Mouse (Mus musculus): ENCODE measurements at regions not wholly inside any gene's neighbourhood (a gene's known extent, or its start where the extent isn't known, plus 50 kb on each side); places are given as distances from the start of the nearest gene placed in this dataset.
A peak's percentile ranks its signal among the peaks of the same experiment; 100 is the strongest.

GRCm38 (mm10) chr6:51025411-51025810, 371.2 kb upstream of the Npvf start:
- WGBS: 73% methylated on average over 3 of the region's 3 CpGs
- no peak for DNase-seq (ENCODE audit: low read depth, low spot score)

DNA sequence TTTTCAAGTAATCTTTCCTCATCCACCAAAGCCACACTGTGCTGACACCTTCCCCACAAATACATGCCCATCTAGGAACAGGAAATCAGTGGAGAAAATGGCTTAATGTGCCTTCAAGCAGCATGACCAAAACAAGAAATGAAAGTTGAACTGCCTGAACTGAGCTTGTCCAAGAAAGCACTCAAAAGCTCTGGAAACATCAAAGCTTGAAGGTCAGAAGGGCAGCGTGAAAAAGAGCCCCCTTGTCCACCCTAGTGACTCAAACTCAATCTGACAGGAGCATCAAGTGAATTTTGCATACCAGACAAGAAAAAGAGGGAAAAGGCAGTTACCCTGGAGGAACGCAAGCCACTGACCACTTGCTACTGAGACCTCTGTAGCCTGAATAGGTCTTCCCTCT, 373.1 kb upstream of the Npvf start:
- 90% methylated on average over 2 of the region's 2 CpGs for WGBS
- DNase-seq (ENCODE audit: low read depth, low spot score): no peak

- WGBS: 88% methylated on average over 3 of the region's 3 CpGs
- DNase-seq (ENCODE audit: low read depth, low spot score): no peak
These were observed 375.3 kb upstream of the Npvf start for GRCm38 (mm10) chr6:51029516-51029915.

- no peak for DNase-seq (ENCODE audit: low read depth, low spot score)
- 85% methylated on average over 3 of the region's 3 CpGs for WGBS
These were observed 375.7 kb upstream of the Npvf start for GRCm38 (mm10) chr6:51029953-51030352.

- no peak for DNase-seq (ENCODE audit: low read depth, low spot score)
- WGBS: 65% methylated on average over 6 of the region's 6 CpGs
These were observed 379.6 kb upstream of the Npvf start for GRCm38 (mm10) chr6:51033835-51034234.

- no peak for DNase-seq (ENCODE audit: low read depth, low spot score)
- WGBS: 43% methylated on average over 4 of the region's 4 CpGs
These were observed 381.8 kb upstream of the Npvf start for GRCm38 (mm10) chr6:51036074-51036473.

DNA sequence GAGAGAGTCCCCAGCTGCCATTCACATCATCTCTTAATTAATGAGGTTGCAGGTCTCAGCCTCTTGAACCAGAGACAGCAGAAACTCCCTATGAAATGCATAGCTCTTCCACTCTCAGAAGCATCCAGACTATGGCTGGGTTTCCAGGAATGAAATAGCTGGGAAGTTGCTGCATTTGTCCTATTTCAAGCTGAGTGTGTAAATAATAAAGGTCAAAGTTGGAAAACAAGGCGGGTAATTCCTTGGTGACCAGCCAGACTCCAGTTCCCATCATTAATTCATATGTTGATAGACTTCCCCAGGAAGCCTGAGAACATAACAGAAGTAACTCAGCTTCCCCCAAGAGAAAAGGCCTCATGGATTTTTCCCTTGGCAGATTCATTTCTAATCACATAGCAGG, 382.3 kb upstream of the Npvf start:
- 11% methylated on average over 1 of the region's 1 CpGs for WGBS

DNA sequence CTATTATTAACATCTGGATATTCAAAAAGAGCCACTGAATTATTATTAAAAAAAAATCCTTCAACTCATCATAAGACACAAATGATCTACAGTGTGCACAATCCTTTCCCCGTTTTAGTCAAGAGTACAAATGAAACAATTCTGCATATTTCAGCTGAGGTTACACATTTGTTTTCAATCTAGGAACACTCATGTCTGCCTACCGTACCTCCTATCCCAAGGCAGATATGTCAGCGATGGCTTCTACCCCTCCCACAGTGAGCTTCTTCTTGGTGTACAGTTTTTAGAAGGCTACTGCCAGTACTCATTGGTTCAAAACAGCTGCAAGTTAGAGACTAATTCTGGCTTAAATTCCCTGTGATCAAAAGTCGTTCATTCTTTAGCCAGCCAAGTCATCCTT, 382.7 kb upstream of the Npvf start:
- WGBS: 68% methylated on average over 4 of the region's 4 CpGs
- DNase-seq (ENCODE audit: low read depth, low spot score): no peak

More for the DNA sequence above, 382.3 kb upstream of the Npvf start:
- no peak for DNase-seq (ENCODE audit: low read depth, low spot score)

- DNase-seq (ENCODE audit: low read depth, low spot score): no peak
- WGBS: 79% methylated on average over 20 of the region's 20 CpGs
These were observed 385.4 kb upstream of the Npvf start for GRCm38 (mm10) chr6:51039486-51040180.

- WGBS: 95% methylated on average over 7 of the region's 7 CpGs
These were observed 388.5 kb upstream of the Nfe2l3 start for GRCm38 (mm10) chr6:51043970-51044369.

DNA sequence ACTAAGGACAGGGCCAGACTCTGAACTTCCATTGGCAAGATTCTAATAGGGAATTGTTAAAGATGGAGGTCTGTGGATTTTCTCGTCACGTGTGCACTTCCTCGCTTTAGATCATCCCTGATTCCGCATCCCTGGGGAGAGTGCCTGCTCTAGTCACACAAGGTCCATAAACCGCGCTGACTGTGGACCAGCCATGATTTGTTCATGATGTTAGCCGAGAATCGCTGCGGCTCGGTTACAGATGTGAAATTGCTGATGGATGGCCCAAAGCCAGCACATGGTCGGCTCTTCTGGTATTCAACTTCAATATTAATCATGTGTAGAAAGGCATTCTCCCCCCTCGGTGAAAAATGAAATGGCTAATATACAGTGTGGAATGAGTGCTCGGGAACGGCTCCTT, 387.6 kb upstream of the Nfe2l3 start:
- 85% methylated on average over 14 of the region's 14 CpGs for WGBS
- no peak for DNase-seq (ENCODE audit: low read depth, low spot score)

More at GRCm38 (mm10) chr6:51043970-51044369, 388.5 kb upstream of the Nfe2l3 start:
- no peak for DNase-seq (ENCODE audit: low read depth, low spot score)

- DNase-seq (ENCODE audit: low read depth, low spot score): no peak
- WGBS: 64% methylated on average over 5 of the region's 5 CpGs
These were observed 380.0 kb upstream of the Nfe2l3 start for GRCm38 (mm10) chr6:51052451-51052921.

- DNase-seq (ENCODE audit: low read depth, low spot score): no peak
- WGBS: 60% methylated on average over 7 of the region's 7 CpGs
These were observed 375.2 kb upstream of the Nfe2l3 start for GRCm38 (mm10) chr6:51057229-51057628.

DNA sequence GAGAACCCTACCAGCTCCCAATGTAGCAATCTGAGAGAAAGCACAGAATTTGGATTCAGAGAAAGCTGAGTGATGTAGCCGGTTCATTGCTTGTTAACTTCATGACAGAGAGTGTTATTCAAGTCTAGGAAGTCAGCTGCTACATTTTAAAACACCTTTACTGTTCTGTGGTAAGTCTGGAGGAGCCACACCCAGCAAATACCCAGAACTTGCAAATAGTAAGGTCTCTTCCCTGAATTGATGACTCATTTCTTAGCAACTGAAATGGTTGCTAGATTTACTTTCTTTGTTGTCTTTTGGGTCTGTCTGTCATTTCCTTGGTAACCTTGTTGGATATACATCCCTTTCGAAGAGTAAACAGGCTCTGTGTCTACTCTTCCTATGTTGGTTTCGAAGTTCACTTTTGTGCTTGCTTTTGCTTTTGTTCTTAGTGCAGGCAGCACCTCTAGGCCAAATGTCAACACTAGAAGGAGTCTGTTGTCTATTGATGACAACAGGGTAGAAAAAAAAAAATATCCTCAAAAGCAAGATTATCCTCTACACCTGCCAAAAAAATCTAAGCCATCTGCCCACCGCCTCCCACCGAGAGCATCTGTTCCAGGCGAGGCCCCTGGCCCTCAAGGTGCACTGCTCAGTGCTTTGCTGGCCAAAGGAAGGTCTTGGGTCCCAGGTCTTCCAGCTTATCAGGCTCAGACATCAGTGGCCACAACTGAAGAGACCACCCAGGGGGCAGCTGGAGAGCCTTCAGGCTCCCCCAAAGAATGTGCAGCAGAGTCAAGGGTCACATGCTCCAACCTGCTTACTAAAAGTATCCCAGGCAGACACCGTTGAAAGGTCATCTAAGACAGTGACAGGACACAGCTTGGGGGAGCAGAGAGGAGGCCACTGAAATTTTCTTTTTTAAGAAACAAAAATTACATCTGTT, 372.3 kb upstream of the Nfe2l3 start:
- DNase-seq (ENCODE audit: low read depth, low spot score): peak; percentile 32
- WGBS: 48% methylated on average over 7 of the region's 7 CpGs

DNA sequence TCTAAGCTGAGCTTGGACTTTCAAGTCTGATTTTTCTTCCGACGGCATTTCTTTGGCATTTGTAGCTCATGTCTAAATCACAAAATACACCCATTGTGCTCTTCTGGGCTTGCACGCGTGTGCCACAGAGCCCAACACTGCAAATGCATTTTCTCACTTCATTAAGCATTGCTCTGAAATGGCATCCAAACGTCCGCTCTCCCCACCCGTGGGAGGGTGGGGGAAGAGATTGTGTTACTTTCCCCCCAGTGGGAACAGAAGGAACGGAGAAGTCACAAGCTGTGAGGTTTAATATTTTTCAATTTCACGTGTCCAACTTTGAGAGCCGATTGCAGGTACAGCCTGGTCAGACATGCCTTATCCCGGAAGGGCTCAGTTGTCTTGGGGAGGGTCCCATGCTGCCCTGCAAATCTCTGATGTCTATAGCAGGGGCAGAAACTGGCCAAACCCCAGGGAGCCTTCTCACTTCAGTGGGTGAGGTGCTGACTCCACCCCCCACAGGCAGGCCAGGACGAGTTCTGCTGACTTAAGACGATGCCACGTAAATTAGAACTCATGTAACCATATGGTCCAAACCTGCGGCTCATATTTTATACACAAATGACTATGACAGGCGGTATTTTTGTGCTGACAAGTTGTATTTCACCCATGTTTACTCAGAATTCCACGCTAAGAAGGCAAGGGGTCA, 371.5 kb upstream of the Nfe2l3 start:
- WGBS: 85% methylated on average over 17 of the region's 17 CpGs
- DNase-seq (ENCODE audit: low read depth, low spot score): no peak

GRCm38 (mm10) chr6:51065156-51065555, 367.3 kb upstream of the Nfe2l3 start:
- 67% methylated on average over 6 of the region's 6 CpGs for WGBS
- DNase-seq (ENCODE audit: low read depth, low spot score): no peak

DNA sequence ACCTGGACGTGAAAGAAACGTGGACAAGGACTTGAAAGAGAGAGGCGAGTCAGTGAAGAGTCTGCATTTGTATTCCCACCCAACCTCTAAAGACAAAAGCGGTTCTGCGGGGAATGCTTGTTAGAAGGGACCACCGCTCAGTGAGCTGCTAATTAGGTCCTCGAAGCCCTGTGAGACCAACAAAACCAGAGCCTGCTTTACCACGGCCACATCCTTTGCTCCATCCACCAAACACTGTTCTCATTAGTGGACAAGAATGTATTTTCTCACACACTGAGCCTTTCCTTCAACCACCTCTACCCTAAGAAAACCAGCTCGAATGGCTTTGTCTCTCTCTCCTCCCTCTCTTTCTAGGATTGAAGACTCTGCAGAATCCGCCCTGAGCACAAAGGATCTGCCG, 365.1 kb upstream of the Nfe2l3 start:
- no peak for DNase-seq (ENCODE audit: low read depth, low spot score)
- 89% methylated on average over 11 of the region's 11 CpGs for WGBS

DNA sequence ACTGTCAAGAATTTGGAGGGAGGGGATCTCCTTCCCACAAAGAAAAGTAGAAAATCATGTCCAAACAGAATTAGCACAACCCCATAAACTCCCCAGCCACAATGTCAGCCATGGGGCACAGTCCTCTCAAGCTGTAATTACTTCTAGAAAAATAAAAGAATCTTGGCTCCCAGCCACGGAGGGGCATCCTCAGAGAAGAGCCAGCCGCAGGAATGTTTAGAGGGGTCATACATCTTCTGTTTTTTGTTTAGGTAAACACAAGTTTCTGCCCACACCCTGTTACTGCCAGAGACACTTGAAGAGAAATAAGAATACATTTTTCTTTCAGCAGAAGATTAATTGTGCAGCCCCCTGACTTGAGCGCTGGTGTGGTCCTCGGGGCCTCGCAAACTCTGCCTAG, 362.5 kb upstream of the Nfe2l3 start:
- DNase-seq (ENCODE audit: low read depth, low spot score): no peak
- 59% methylated on average over 5 of the region's 5 CpGs for WGBS

GRCm38 (mm10) chr6:51071243-51071642, 361.2 kb upstream of the Nfe2l3 start:
- DNase-seq (ENCODE audit: low read depth, low spot score): no peak
- WGBS: 66% methylated on average over 9 of the region's 9 CpGs

DNA sequence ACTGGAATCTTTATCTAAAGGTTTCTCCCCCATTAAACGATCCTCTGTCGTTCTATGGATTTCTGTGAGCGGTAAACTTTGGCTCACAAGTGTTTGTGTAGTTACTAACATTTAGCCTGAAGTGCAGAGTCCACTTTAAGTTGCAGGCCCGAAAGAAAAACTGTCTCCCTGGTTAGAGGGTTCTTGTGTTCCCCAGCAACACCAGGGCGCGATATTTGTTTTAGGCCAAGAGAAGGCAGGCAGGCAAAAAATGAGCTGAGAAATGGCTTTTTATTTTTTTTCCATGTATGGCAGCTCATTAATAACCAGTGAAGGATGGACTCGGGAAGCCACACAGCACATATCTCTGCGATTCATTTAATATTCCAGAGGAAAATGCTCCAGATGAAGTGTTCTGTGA, 357.4 kb upstream of the Nfe2l3 start:
- no peak for DNase-seq (ENCODE audit: low read depth, low spot score)
- 53% methylated on average over 8 of the region's 8 CpGs for WGBS
